Mouse (Mus musculus) central nervous system, embryonic 14 days (tissue): ENCODE results near the gene Olfr1076. TPM values are rescaled to one million over a fixed set of nuclear protein-coding genes. Genes with fewer than 3 reads are reported as not detected.

ENCODE experiments used
- polyA plus RNA-seq: library from polyadenylated mRNA; depleted of rRNA; stranded (reverse); fragments of >200 nt; gene quantifications from 2 replicates; pipeline ENCODE4 v1.2.3, GENCODE M21; 2012; rRNA removed

Gene Olfr1076
- not detected in 2 replicates for polyA plus RNA-seq

GRCm38 (mm10) chr2:86508161-86508560 is at the start of gene Olfr1076:
Gene Olfr1076, plus strand, starts transcription at chr2:86508461.

GRCm38 (mm10) chr2:86487286-86487685 is 21.0 kb upstream of the Olfr1076 start, which contains the start of gene Olfr228:
Gene Olfr228, minus strand, starts transcription at chr2:86487386.

GRCm38 (mm10) chr2:86542380-86542779 is 34.1 kb downstream of the Olfr1076 start, which contains the start of gene Olfr1079:
Gene Olfr1079, minus strand, starts transcription at chr2:86542480.

GRCm38 (mm10) chr2:86558135-86558534 is 49.9 kb downstream of the Olfr1076 start, which contains the start of gene Olfr1080:
Gene Olfr1080, minus strand, starts transcription at chr2:86558235.

Other genes starting within 250 kb of the Olfr1076 start
- gene Olfr1051, start 229.4 kb upstream of the Olfr1076 start, polyA plus RNA-seq = not detected in 2 replicates
- gene Olfr1052, start 216.0 kb upstream of the Olfr1076 start, polyA plus RNA-seq = not detected in 2 replicates
- gene Olfr1053, start 193.2 kb upstream of the Olfr1076 start, polyA plus RNA-seq = not detected in 2 replicates
- gene Olfr1054, start 173.0 kb upstream of the Olfr1076 start, polyA plus RNA-seq = not detected in 2 replicates
- gene Olfr1055, start 158.2 kb upstream of the Olfr1076 start, polyA plus RNA-seq = not detected in 2 replicates
- gene Olfr1056, start 146.0 kb upstream of the Olfr1076 start, polyA plus RNA-seq = not detected in 2 replicates
- gene Olfr1057, start 130.1 kb upstream of the Olfr1076 start, polyA plus RNA-seq = not detected in 2 replicates
- not detected in 2 replicates for gene Olfr1058, start 119.9 kb upstream of the Olfr1076 start, polyA plus RNA-seq
- gene Olfr1061, start 94.4 kb upstream of the Olfr1076 start, polyA plus RNA-seq = not detected in 2 replicates
- not detected in 2 replicates for gene Olfr1062, start 81.7 kb upstream of the Olfr1076 start, polyA plus RNA-seq
- not detected in 2 replicates for gene Olfr1065, start 57.9 kb upstream of the Olfr1076 start, polyA plus RNA-seq
- gene Olfr1066, start 52.2 kb upstream of the Olfr1076 start, polyA plus RNA-seq = not detected in 2 replicates
- gene Olfr228, start 21.1 kb upstream of the Olfr1076 start, polyA plus RNA-seq = not detected in 2 replicates
- gene Olfr1079, start 34.0 kb downstream of the Olfr1076 start, polyA plus RNA-seq = not detected in 2 replicates
- not detected in 2 replicates for gene Olfr1080, start 49.8 kb downstream of the Olfr1076 start, polyA plus RNA-seq
- not detected in 2 replicates for gene Olfr1082, start 90.5 kb downstream of the Olfr1076 start, polyA plus RNA-seq
- not detected in 2 replicates for gene Olfr1084, start 131.3 kb downstream of the Olfr1076 start, polyA plus RNA-seq
- gene Olfr1085, start 153.6 kb downstream of the Olfr1076 start, polyA plus RNA-seq = not detected in 2 replicates
- gene Olfr1086, start 171.6 kb downstream of the Olfr1076 start, polyA plus RNA-seq = not detected in 2 replicates
- gene Olfr1087, start 189.9 kb downstream of the Olfr1076 start, polyA plus RNA-seq = not detected in 2 replicates
- gene Olfr1089, start 225.2 kb downstream of the Olfr1076 start, polyA plus RNA-seq = not detected in 2 replicates